Mouse (Mus musculus): ENCODE measurements around the gene B4galt2.

GRCm38 (mm10) chr4:117904761-117905160 lies 21.5 kb upstream of the B4galt2 start:
- TF ChIP-seq CTCF (IDR thresholded peaks at IDR 0.05 in 2 of 3, conservative IDR thresholded peaks at IDR 0.05 in 1 of 3; ENCODE audit: control insufficient read depth in 1 of 3, insufficient read depth in 1 of 3, low read depth in 2 of 3, low read length in 3 of 3, poor library complexity in 1 of 3, severe bottlenecking in 1 of 3): no peak
- no peak for TF ChIP-seq ELF1 (IDR thresholded peaks at IDR 0.05; ENCODE audit: low read depth, low read length)
- no peak for TF ChIP-seq JUND (IDR thresholded peaks at IDR 0.05; ENCODE audit: low read depth, low read length)
- no peak for TF ChIP-seq KAT2A (conservative IDR thresholded peaks at IDR 0.05; ENCODE audit: low read depth, low read length)
